Comparison of ENCODE assay signal across 22 mouse cellular contexts in the genomic region with DNA sequence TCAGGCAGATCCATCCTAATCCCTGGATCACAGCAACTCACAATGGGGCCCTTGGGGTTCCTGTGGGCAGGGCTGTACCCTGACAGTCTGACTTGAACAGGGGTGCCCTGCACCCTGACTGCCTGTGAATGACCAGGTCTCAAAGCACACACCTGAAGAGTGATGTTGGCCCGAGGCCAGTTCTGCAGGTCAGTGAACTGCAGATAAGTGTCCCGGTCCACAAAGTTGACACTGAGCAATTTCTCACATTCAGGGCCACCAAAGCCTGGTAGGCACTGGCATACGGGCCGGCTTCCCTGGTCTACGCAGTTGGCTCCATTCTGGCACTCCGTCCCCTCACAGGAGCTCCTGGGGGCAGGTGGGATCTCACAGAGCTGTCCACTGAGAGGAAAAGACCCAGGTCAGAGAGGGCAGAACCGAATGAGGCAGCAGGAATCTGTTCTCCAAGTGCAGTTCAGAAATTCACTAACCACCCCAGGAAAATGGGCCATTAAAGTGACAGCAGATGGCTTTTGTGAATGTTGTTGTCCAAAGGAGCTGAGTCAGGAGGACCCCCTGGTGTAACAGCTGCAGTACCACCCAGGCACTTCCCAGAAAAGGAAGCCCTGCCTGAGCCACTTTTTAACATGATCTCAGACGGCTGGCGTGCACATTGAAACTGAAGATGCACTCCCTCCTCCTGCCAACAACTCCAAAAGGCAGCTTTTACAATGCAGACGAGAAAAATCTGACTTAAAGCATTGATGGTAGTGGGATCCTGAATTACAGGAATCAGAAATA. TPM values are rescaled to one million over a fixed set of nuclear protein-coding genes. Genes with fewer than 3 reads are reported as not detected.
DNase-seq lines count a peak whose midpoint lies in the region; ATAC-seq and TF ChIP-seq lines count a peak whose summit lies in the region.
"Had no signal": no experiment of that assay in that cellular context is flagged by ENCODE, and none has a peak within 500 bp of the region (broad histone marks: within the 10 kb centered on the region; RNA-seq: fewer than 3 reads in every experiment).

No protein-coding gene starts in this region.

- intact Hi-C loops in gastrocnemius, adult 2 months (cut with DNase I): no loop called here
- intact Hi-C loops in heart, postnatal 36 days (cut with DNase I): no loop called here

- no peaks in the 10 kb centered on the region for H3K79me2 ChIP-seq in liver, adult 2 months (ENCODE audit: control insufficient read depth, insufficient read depth, low read length)
- no peaks in the 10 kb centered on the region for H3K79me2 ChIP-seq in myocyte (ENCODE audit: control insufficient read depth, insufficient read depth)

- DNase-seq in gastrocnemius, adult 2 months: peak; percentile 69
- DNase-seq in gastrocnemius, postnatal 4 days (ENCODE audit: low spot score in 2 of 2): no peak
- DNase-seq in liver, adult 2 months (ENCODE audit: extremely low read depth, low read depth, low spot score): peak; percentile 52
- no peak for DNase-seq in liver, embryonic 11.5 days (ENCODE audit: low spot score)
- DNase-seq in R1 (ENCODE audit: low read depth, low spot score): peak; percentile 27
- DNase-seq in limb, embryonic 10.5 days (ENCODE audit: low spot score): no peak
- DNase-seq in heart, postnatal 36 days: no peak
- DNase-seq: adrenal gland, adult 8-10 months; B cell, adult 2 months; cerebellum, adult 9-10 months; gastrocnemius, postnatal 10 days; heart, postnatal 10 days; kidney, adult 8-10 months; kidney, postnatal 14 days; liver, embryonic 13.5 days; thymus, postnatal 25 days had no signal

- H3K4me2 ChIP-seq in liver, embryonic 11.5 days: no peak overlapping the region
- peak overlapping the region; percentile 48 for H3K4me2 ChIP-seq in myocyte (ENCODE audit: low read depth)
- H3K4me2 ChIP-seq: embryonic facial prominence, embryonic 13.5 days; heart, embryonic 11.5 days; hindbrain, embryonic 12.5 days; liver, embryonic 13.5 days; midbrain, embryonic 13.5 days had no signal

- no peak for TF ChIP-seq POLR2A in liver, adult 2 months (IDR thresholded peaks at IDR 0.05; ENCODE audit: extremely low read depth, insufficient read depth, low read length)
- TF ChIP-seq POLR2A in myocyte (IDR thresholded peaks at IDR 0.05; ENCODE audit: insufficient read length, low read depth): no peak

- no peaks in the 10 kb centered on the region for H3K9me3 ChIP-seq in liver, embryonic 11.5 days (ENCODE audit: control insufficient read depth, low read length)
- no peaks in the 10 kb centered on the region for H3K9me3 ChIP-seq in limb, embryonic 10.5 days (replicated peaks)
- H3K9me3 ChIP-seq: liver, embryonic 13.5 days had no signal

- TF ChIP-seq CTCF in gastrocnemius, adult 2 months (IDR thresholded peaks at IDR 0.05): no peak
- no peak for TF ChIP-seq CTCF in liver, adult 2 months (IDR thresholded peaks at IDR 0.05; ENCODE audit: low read depth, low read length)

- ATAC-seq in liver, embryonic 11.5 days (replicated peaks; ENCODE audit: low FRiP score): no peak
- ATAC-seq: forebrain, embryonic 16.5 days; midbrain, embryonic 13.5 days had no signal

- no peak overlapping the region for H3K9ac ChIP-seq in liver, adult 2 months (ENCODE audit: low read depth, low read length)
- H3K9ac ChIP-seq in liver, embryonic 11.5 days (ENCODE audit: low read depth, low read length): no peak overlapping the region
- H3K9ac ChIP-seq: embryonic facial prominence, embryonic 13.5 days; hindbrain, embryonic 12.5 days; liver, embryonic 13.5 days; midbrain, embryonic 13.5 days had no signal

- WGBS in liver, adult 2 months: 41% methylated on average over 10 of the region's 10 CpGs
- 80% methylated on average over 10 of the region's 10 CpGs for WGBS in liver, embryonic 11.5 days
- WGBS in limb, embryonic 10.5 days: 83% methylated on average over 10 of the region's 10 CpGs

- H3K4me1 ChIP-seq in liver, adult 2 months (ENCODE audit: control insufficient read depth, insufficient read depth, low read length): no peaks in the 10 kb centered on the region
- H3K4me1 ChIP-seq in liver, embryonic 11.5 days (replicated peaks; ENCODE audit: control insufficient read depth, insufficient read depth, low read length): no peaks in the 10 kb centered on the region
- 0 out of 2 replicates have a peak, but pooled peaks cover 7% of the 10 kb centered on the region for H3K4me1 ChIP-seq in limb, embryonic 10.5 days
- H3K4me1 ChIP-seq: embryonic facial prominence, embryonic 13.5 days; hindbrain, embryonic 12.5 days; liver, embryonic 13.5 days; midbrain, embryonic 13.5 days had no signal

- H3K27me3 ChIP-seq in liver, adult 2 months (ENCODE audit: control insufficient read depth, insufficient read depth, low read length): no peaks in the 10 kb centered on the region
- H3K27me3 ChIP-seq in liver, embryonic 11.5 days (replicated peaks; ENCODE audit: control insufficient read depth, insufficient read depth, low read length): no peaks in the 10 kb centered on the region
- no peaks in the 10 kb centered on the region for H3K27me3 ChIP-seq in myocyte (ENCODE audit: control insufficient read depth, insufficient read depth, insufficient read length)
- H3K27me3 ChIP-seq in limb, embryonic 10.5 days (ENCODE audit: low read depth, poor library complexity, severe bottlenecking): peaks cover 19% of the 10 kb centered on the region
- H3K27me3 ChIP-seq: embryonic facial prominence, embryonic 13.5 days; liver, embryonic 13.5 days had no signal

- H3K36me3 ChIP-seq in liver, adult 2 months (ENCODE audit: control insufficient read depth, insufficient read depth, low read length): no peaks in the 10 kb centered on the region
- H3K36me3 ChIP-seq in liver, embryonic 11.5 days (ENCODE audit: control insufficient read depth, insufficient read depth, low read length): no peaks in the 10 kb centered on the region
- no peaks in the 10 kb centered on the region for H3K36me3 ChIP-seq in myocyte (ENCODE audit: control insufficient read depth, insufficient read depth)
- H3K36me3 ChIP-seq in limb, embryonic 10.5 days: no peaks in the 10 kb centered on the region
- H3K36me3 ChIP-seq: embryonic facial prominence, embryonic 13.5 days; liver, embryonic 13.5 days had no signal

- H3K27ac ChIP-seq in gastrocnemius, adult 2 months: peak overlapping the region; percentile 88
- no peak overlapping the region for H3K27ac ChIP-seq in liver, adult 2 months (replicated peaks; ENCODE audit: insufficient read depth, low read depth, low read length)
- H3K27ac ChIP-seq in liver, embryonic 11.5 days (ENCODE audit: low read depth, low read length): no peak overlapping the region
- no peak overlapping the region for H3K27ac ChIP-seq in limb, embryonic 10.5 days
- H3K27ac ChIP-seq: embryonic facial prominence, embryonic 13.5 days; hindbrain, embryonic 12.5 days; liver, embryonic 13.5 days; midbrain, embryonic 13.5 days had no signal

- H3K4me3 ChIP-seq in gastrocnemius, adult 2 months: peak overlapping the region; percentile 36
- no peak overlapping the region for H3K4me3 ChIP-seq in liver, adult 2 months (ENCODE audit: insufficient read depth, low read depth, low read length)
- H3K4me3 ChIP-seq in liver, embryonic 11.5 days (ENCODE audit: low read depth, low read length): no peak overlapping the region
- H3K4me3 ChIP-seq in myocyte: no peak overlapping the region
- no peak overlapping the region for H3K4me3 ChIP-seq in limb, embryonic 10.5 days
- H3K4me3 ChIP-seq: embryonic facial prominence, embryonic 13.5 days; hindbrain, embryonic 12.5 days; liver, embryonic 13.5 days; midbrain, embryonic 13.5 days had no signal

- H3ac ChIP-seq in myocyte (ENCODE audit: control insufficient read depth, insufficient read length): no peak overlapping the region

TF ChIP-seq in myocyte, 11 proteins besides CTCF, POLR2A, EP300 and RAD21:
- TF ChIP-seq USF1 (IDR thresholded peaks at IDR 0.05; ENCODE audit: low read depth): no peak
- peak; percentile 91 for TF ChIP-seq TCF12 (IDR thresholded peaks at IDR 0.05; ENCODE audit: insufficient read depth, poor library complexity, severe bottlenecking)
- TF ChIP-seq MYOD1 (IDR thresholded peaks at IDR 0.05; ENCODE audit: control insufficient read depth in 1 of 3, insufficient read length in 2 of 3, low read depth in 2 of 3): peak; percentile 53 to 91 (median 81)
- TF ChIP-seq MYOG (IDR thresholded peaks at IDR 0.05; ENCODE audit: control insufficient read depth in 1 of 3, insufficient read depth in 1 of 3, insufficient read length in 2 of 3, low read depth in 2 of 3): peak; percentile 50 to 94 (median 94)
- TF ChIP-seq POLR2AphosphoS2 (IDR thresholded peaks at IDR 0.05; ENCODE audit: insufficient read length, low read depth): no peak
- no peak for TF ChIP-seq MAX (IDR thresholded peaks at IDR 0.05; ENCODE audit: low read depth)
- TF ChIP-seq CEBPB (IDR thresholded peaks at IDR 0.05; ENCODE audit: insufficient read depth, poor library complexity, severe bottlenecking): no peak
- TF ChIP-seq REST (IDR thresholded peaks at IDR 0.05; ENCODE audit: insufficient read depth, insufficient read length): no peak
- TF ChIP-seq SRF (IDR thresholded peaks at IDR 0.05; ENCODE audit: control insufficient read depth, insufficient read length, low read depth): no peak
- no peak for TF ChIP-seq E2F4 (IDR thresholded peaks at IDR 0.05; ENCODE audit: insufficient read depth)
- peak; percentile 52 for TF ChIP-seq TCF3 (IDR thresholded peaks at IDR 0.05; ENCODE audit: insufficient read length, low read depth)

RNA-seq across cellular contexts. Expression of gene Gm340, which starts 24.2 kb away (rescaled TPM):
- 1 to 10 TPM; 6.3 TPM for total RNA-seq in gastrocnemius, adult 2 months (2021)
- 10 to 100 TPM; 10.6 to 11.0 TPM for total RNA-seq in gastrocnemius, postnatal 4 days (2021)
- 3.0 and 3.4 TPM in 2 replicates for total RNA-seq in liver, adult 2 months (2014; rRNA removed)
- polyA plus RNA-seq in liver, adult 2 months (2012; rRNA removed): 0.51 and 0.69 TPM in 2 replicates
- 3.4 and 4.1 TPM in 2 replicates for polyA plus RNA-seq in liver, embryonic 11.5 days (2014; fragmentation: Nextera tagmentation; extraction: Ambion mirVana)
- polyA plus RNA-seq in myocyte (2012; fragmentation: generic; extraction: Trizol): 1.4 TPM
- 2.3 and 2.8 TPM in 2 replicates for polyA plus RNA-seq in limb, embryonic 10.5 days (2016; fragmentation: Nextera tagmentation; extraction: Ambion mirVana)
- total RNA-seq in heart, postnatal 36 days (2021): 1 to 10 TPM; 8.7 to 9.0 TPM

Comparison
In these comparisons a context has a peak if more than half of its experiments do, and no peak if none do; other contexts are left out.
1. DNase-seq: peak in gastrocnemius, adult 2 months (single experiment), liver, adult 2 months (single experiment) and R1 (single experiment); none in gastrocnemius, postnatal 4 days (0 of 2), liver, embryonic 11.5 days (single experiment), limb, embryonic 10.5 days (single experiment) and heart, postnatal 36 days (0 of 2).